Mouse (Mus musculus) heart, embryonic 11.5 days (tissue): ENCODE data around the gene Cdk6. TPM values are rescaled to one million over a fixed set of nuclear protein-coding genes. Genes with fewer than 3 reads are reported as not detected.
"Not testable (repeated sequence)": the region's sequence is repeated elsewhere in the genome, so short reads cannot be mapped to it uniquely, and the experiment has no call there.

Experiments used
- ATAC-seq: fragments of 200-750 bp; cut with Nextera tagmentation; replicated peaks from 2 replicates; pipeline ENCODE4 v1.8.0; 2017; ENCODE audit warnings: moderate library complexity; ENCODE audit not compliant: insufficient number of reproducible peaks, low FRiP score, low TSS enrichment
- H3K27ac ChIP-seq: fragments of 300-500 bp; sonication (generic); 2 replicates; pipeline ENCODE4 v1.5.1; 2014; ENCODE audit warnings: mild to moderate bottlenecking, low read depth, low read length
- H3K27me3 ChIP-seq: fragments of 300-500 bp; sonication (generic); 2 replicates; pipeline ENCODE4 v1.6.1; 2014; ENCODE audit warnings: mild to moderate bottlenecking, low read length, mixed read lengths; ENCODE audit not compliant: control insufficient read depth, insufficient read depth
- H3K36me3 ChIP-seq: fragments of 300-500 bp; sonication (generic); 2 replicates; pipeline ENCODE4 v1.6.1; 2014; ENCODE audit warnings: mild to moderate bottlenecking, low read length, moderate library complexity, mixed read lengths; ENCODE audit not compliant: control insufficient read depth, insufficient read depth
- H3K4me1 ChIP-seq: fragments of 300-500 bp; sonication (generic); 2 replicates; pipeline ENCODE4 v1.6.1; 2014; ENCODE audit warnings: low read length; ENCODE audit not compliant: control insufficient read depth, insufficient read depth
- H3K4me2 ChIP-seq: fragments of 300-500 bp; sonication (generic); 2 replicates; pipeline ENCODE4 v1.6.1; 2014; ENCODE audit warnings: mild to moderate bottlenecking, moderate library complexity
- H3K4me3 ChIP-seq: fragments of 300-500 bp; sonication (generic); 2 replicates; pipeline ENCODE4 v1.5.1; 2014; ENCODE audit warnings: low read depth, low read length
- H3K9ac ChIP-seq: fragments of 300-500 bp; sonication (generic); 2 replicates; pipeline ENCODE4 v1.6.1; 2014; ENCODE audit warnings: mild to moderate bottlenecking, low read depth, low read length, moderate library complexity
- H3K9me3 ChIP-seq: fragments of 300-500 bp; sonication (generic); replicated peaks from 2 replicates; pipeline ENCODE4 v1.6.1; 2016; ENCODE audit warnings: low read length; ENCODE audit not compliant: control insufficient read depth
- WGBS: fragments of 180-500 bp; shearing (Covaris S2); extraction: QIAGEN DNeasy Blood & Tissue Kit; methylation state at CpG from one replicate; pipeline ENCODE4 v1.1.7; 2014; ENCODE audit not compliant: insufficient replicate concordance; 5-methylcytosine and 5-hydroxymethylcytosine counted together
- polyA plus RNA-seq: library from polyadenylated mRNA; unstranded; fragments of >200 nt; fragmentation: Nextera tagmentation; extraction: Ambion mirVana; gene quantifications from 2 replicates; pipeline ENCODE4 v1.2.1, GENCODE M21; 2014

Cdk6 gene
- polyA plus RNA-seq, 1 experiment from 2014 or later = 31.3 TPM

- H3K4me3 ChIP-seq = peak overlapping the region; percentile 76
- H3K9ac ChIP-seq = peak overlapping the region; percentile 86
- H3K4me2 ChIP-seq = peak overlapping the region; percentile 93
- ATAC-seq = peak; percentile 43; the same call in 1 of the 2 replicates
- no peaks in the 10 kb centered on the region for H3K9me3 ChIP-seq
- peak overlapping the region; percentile 84 for H3K27ac ChIP-seq
- no peaks in the 10 kb centered on the region for H3K36me3 ChIP-seq
- H3K4me1 ChIP-seq = no peaks in the 10 kb centered on the region
- H3K27me3 ChIP-seq = no peaks in the 10 kb centered on the region
- WGBS = under 1% methylated on average over 59 of the region's 60 CpGs
Measured at GRCm38 (mm10) chr5:3341931-3342770, 866 bp downstream of the Cdk6 start.

- H3K36me3 ChIP-seq = no peaks in the 10 kb centered on the region
- no peaks in the 10 kb centered on the region for H3K9me3 ChIP-seq
- H3K27me3 ChIP-seq = no peaks in the 10 kb centered on the region
- no peaks in the 10 kb centered on the region for H3K4me1 ChIP-seq
- H3K4me2 ChIP-seq = peak overlapping the region; percentile 93
- H3K4me3 ChIP-seq = peak overlapping the region; percentile 76
- peak overlapping the region; percentile 84 for H3K27ac ChIP-seq
- H3K9ac ChIP-seq = peak overlapping the region; percentile 86
- under 1% methylated on average over 46 of the region's 46 CpGs for WGBS
- ATAC-seq = peak; percentile 63
Measured at GRCm38 (mm10) chr5:3342771-3343565, 1.7 kb downstream of the Cdk6 start.

- no peaks in the 10 kb centered on the region for H3K36me3 ChIP-seq
- H3K4me1 ChIP-seq = no peaks in the 10 kb centered on the region
- peak; percentile 58 for ATAC-seq
- no peaks in the 10 kb centered on the region for H3K9me3 ChIP-seq
- H3K4me3 ChIP-seq = peak overlapping the region; percentile 76
- under 1% methylated on average over 36 of the region's 37 CpGs for WGBS
- peak overlapping the region; percentile 86 for H3K9ac ChIP-seq
- H3K4me2 ChIP-seq = peak overlapping the region; percentile 93
- H3K27ac ChIP-seq = peak overlapping the region; percentile 84
- H3K27me3 ChIP-seq = no peaks in the 10 kb centered on the region
Measured at GRCm38 (mm10) chr5:3343566-3344080, 2.3 kb downstream of the Cdk6 start.

GRCm38 (mm10) chr5:3344081-3344631, 2.9 kb downstream of the Cdk6 start:
- ATAC-seq = peak; percentile 66; the same call in 1 of the 2 replicates
- Histone ChIP-seq H3K27me3 (no peaks in the 10 kb centered on the region), H3K27ac (peak overlapping the region; percentile 84), H3K9ac (peak overlapping the region; percentile 86), H3K9me3 (no peaks in the 10 kb centered on the region), H3K4me1 (no peaks in the 10 kb centered on the region), H3K4me3 (peak overlapping the region; percentile 76), H3K36me3 (no peaks in the 10 kb centered on the region), H3K4me2 (peak overlapping the region; percentile 93)
- under 1% methylated on average over 55 of the region's 58 CpGs for WGBS

GRCm38 (mm10) chr5:3345540-3345939, 4.3 kb downstream of the Cdk6 start:
- not testable (repeated sequence) for H3K4me2 ChIP-seq, H3K9ac ChIP-seq, H3K9me3 ChIP-seq, H3K4me3 ChIP-seq, ATAC-seq, H3K27ac ChIP-seq, H3K36me3 ChIP-seq, H3K4me1 ChIP-seq, H3K27me3 ChIP-seq
- 65% methylated on average over 4 of the region's 4 CpGs for WGBS

GRCm38 (mm10) chr5:3349393-3349792, 8.1 kb downstream of the Cdk6 start:
- not testable (repeated sequence) for H3K36me3 ChIP-seq, H3K4me2 ChIP-seq, H3K27me3 ChIP-seq, ATAC-seq, H3K9ac ChIP-seq, H3K4me3 ChIP-seq, H3K9me3 ChIP-seq, H3K27ac ChIP-seq, H3K4me1 ChIP-seq
- 77% methylated on average over 4 of the region's 4 CpGs for WGBS

- not testable (repeated sequence) for H3K36me3 ChIP-seq, H3K9me3 ChIP-seq, H3K4me3 ChIP-seq, H3K4me1 ChIP-seq, H3K27ac ChIP-seq, H3K27me3 ChIP-seq, H3K4me2 ChIP-seq, ATAC-seq, H3K9ac ChIP-seq
- 60% methylated on average over 4 of the region's 4 CpGs for WGBS
Measured at GRCm38 (mm10) chr5:3351836-3352235, 10.6 kb downstream of the Cdk6 start.

- no peak overlapping the region for H3K4me3 ChIP-seq
- ATAC-seq = no peak
- H3K4me2 ChIP-seq = no peak overlapping the region
- WGBS = 87% methylated on average over 3 of the region's 3 CpGs
- no peaks in the 10 kb centered on the region for H3K4me1 ChIP-seq
- H3K27me3 ChIP-seq = no peaks in the 10 kb centered on the region
- H3K9me3 ChIP-seq = no peaks in the 10 kb centered on the region
- H3K36me3 ChIP-seq = no peaks in the 10 kb centered on the region
- H3K9ac ChIP-seq = no peak overlapping the region
- H3K27ac ChIP-seq = no peak overlapping the region
Measured at GRCm38 (mm10) chr5:3352314-3352713, 11.0 kb downstream of the Cdk6 start.
